Mouse (Mus musculus) E14TG2a.4 (cell line): ENCODE measurements at regions not wholly inside any gene's neighbourhood (a gene's known extent, or its start where the extent isn't known, plus 50 kb on each side); places are given as distances from the start of the nearest gene placed in this dataset.

ENCODE experiments used
- CTCF ChIP-seq: conservative IDR thresholded peaks from 2 replicates; pipeline ENCODE4 v1.5.1; 2014; ENCODE audit warnings: low read length
- NANOG ChIP-seq: IDR thresholded peaks from 2 replicates; pipeline ENCODE4 v1.6.1; 2014; ENCODE audit warnings: borderline replicate concordance, low read length, mixed read lengths
- POU5F1 ChIP-seq: IDR thresholded peaks from 2 replicates; pipeline ENCODE4 v1.6.1; 2014; ENCODE audit warnings: low read length, borderline replicate concordance

DNA sequence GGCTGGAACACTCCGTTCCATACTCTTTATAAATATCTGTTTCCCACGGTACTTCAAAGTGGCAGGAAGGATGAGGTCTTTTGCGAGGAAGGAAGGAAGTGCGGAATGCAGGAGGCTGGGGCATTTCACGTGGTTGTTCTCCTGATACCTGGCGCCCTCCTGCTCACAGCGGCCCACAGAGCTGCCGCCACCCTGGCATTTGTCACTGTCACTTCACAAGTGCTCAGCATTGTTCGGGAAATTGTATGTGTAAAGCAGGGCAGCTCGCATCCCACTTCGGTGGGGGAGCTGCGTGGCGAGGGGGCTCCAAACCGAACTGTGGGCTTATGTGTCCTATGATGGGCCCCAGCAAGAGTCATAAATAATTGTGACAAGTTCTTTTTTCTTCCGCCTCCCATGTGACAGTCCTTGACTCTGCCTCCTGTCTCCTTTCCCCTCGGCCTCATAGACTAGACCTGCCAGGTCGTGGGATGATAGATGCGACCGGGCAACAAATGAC lies 248.9 kb upstream of the Zfp64 start:
- TF ChIP-seq CTCF = no peak
- no peak for TF ChIP-seq NANOG
- no peak for TF ChIP-seq POU5F1
